Mouse (Mus musculus): ENCODE measurements around the gene Mvb12b.

DNA sequence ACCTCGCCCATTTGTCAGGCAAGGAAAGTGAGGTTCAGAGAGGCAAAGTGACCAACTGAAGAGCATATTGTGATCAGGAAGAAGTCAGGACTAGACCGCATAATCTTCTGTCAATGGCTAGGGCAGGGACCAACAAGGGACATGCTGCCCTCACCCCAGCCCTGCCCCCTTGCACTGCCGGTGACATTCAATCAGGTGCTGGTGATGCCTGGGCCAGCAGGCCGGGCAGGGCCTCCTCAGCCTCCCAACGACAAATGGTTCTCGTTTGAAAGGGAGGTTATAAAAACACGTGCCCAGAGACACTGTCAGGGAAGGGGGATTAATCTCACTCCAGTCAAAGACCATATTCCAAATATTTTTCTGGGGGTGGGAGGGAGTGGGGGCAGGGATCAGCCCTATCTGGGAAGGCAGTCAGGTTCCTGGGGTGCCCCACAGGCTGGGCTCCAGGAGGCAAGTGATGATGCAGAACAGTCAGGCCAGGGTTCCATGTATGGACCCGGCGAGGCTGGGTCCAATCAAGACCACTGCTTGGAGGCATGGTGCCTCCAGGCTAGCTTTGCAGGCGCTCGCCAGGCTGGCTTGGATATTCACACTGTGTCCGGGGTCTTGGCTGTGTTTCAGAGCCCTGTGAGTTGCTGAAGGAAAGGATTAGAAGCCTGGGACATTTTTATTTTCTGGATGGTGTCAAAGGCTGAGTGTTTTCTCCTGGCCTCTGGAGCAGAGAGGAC, 168.2 kb downstream of the Mvb12b start:
- TF ChIP-seq CTCF (IDR thresholded peaks at IDR 0.05; ENCODE audit: low read depth, low read length), result no peak
- no peak for TF ChIP-seq GATA1 (IDR thresholded peaks at IDR 0.05; ENCODE audit: borderline replicate concordance, low read length)
- TF ChIP-seq TAL1 (conservative IDR thresholded peaks at IDR 0.05; ENCODE audit: low read depth, low read length), result no peak
